Mouse (Mus musculus) forebrain, embryonic 13.5 days (tissue): ENCODE data around the gene Selenos. TPM values are rescaled to one million over a fixed set of nuclear protein-coding genes. Genes with fewer than 3 reads are reported as not detected.
A peak's percentile ranks its signal among the peaks of the same experiment; 100 is the strongest.

Source experiments
- ATAC-seq: fragments of 200-750 bp; cut with Nextera tagmentation; 2 replicates; pipeline ENCODE4 v1.8.0; 2017
- H3K27ac ChIP-seq: fragments of 300-500 bp; sonication (generic); 2 replicates; pipeline ENCODE4 v1.5.1; 2015; ENCODE audit warnings: inconsistent platforms, mild to moderate bottlenecking, moderate library complexity
- H3K27me3 ChIP-seq: fragments of 300-500 bp; sonication (generic); 2 replicates; pipeline ENCODE4 v1.6.1; 2015; ENCODE audit warnings: mild to moderate bottlenecking, inconsistent platforms
- H3K36me3 ChIP-seq: fragments of 300-500 bp; sonication (generic); 2 replicates; pipeline ENCODE4 v1.6.1; 2015; ENCODE audit warnings: mild to moderate bottlenecking, inconsistent platforms; ENCODE audit not compliant: poor library complexity, severe bottlenecking
- H3K4me1 ChIP-seq: fragments of 300-500 bp; sonication (generic); 2 replicates; pipeline ENCODE4 v1.6.1; 2015; ENCODE audit warnings: inconsistent platforms
- H3K4me2 ChIP-seq: fragments of 300-500 bp; sonication (generic); 2 replicates; pipeline ENCODE4 v1.6.1; 2015; ENCODE audit warnings: inconsistent platforms, mild to moderate bottlenecking, moderate library complexity
- H3K4me3 ChIP-seq: fragments of 300-500 bp; sonication (generic); 2 replicates; pipeline ENCODE4 v1.5.1; 2015; ENCODE audit warnings: mild to moderate bottlenecking, inconsistent platforms
- H3K9ac ChIP-seq: fragments of 300-500 bp; sonication (generic); 2 replicates; pipeline ENCODE4 v1.6.1; 2015; ENCODE audit warnings: mild to moderate bottlenecking, inconsistent platforms
- H3K9me3 ChIP-seq: fragments of 300-500 bp; sonication (generic); replicated peaks from 2 replicates; pipeline ENCODE4 v1.6.1; 2016; ENCODE audit warnings: inconsistent platforms
- WGBS: fragments of 180-500 bp; shearing (Covaris S2); methylation state at CpG from one replicate; pipeline ENCODE4 v1.1.7; 2015; 5-methylcytosine and 5-hydroxymethylcytosine counted together
- polyA plus RNA-seq: library from polyadenylated mRNA; unstranded; fragments of >200 nt; fragmentation: Nextera tagmentation; extraction: Ambion mirVana; gene quantifications from 2 replicates; pipeline ENCODE4 v1.2.1, GENCODE M21; 2015

Selenos gene
- polyA plus RNA-seq, 1 experiment from 2014 or later: 70.7 TPM

DNA sequence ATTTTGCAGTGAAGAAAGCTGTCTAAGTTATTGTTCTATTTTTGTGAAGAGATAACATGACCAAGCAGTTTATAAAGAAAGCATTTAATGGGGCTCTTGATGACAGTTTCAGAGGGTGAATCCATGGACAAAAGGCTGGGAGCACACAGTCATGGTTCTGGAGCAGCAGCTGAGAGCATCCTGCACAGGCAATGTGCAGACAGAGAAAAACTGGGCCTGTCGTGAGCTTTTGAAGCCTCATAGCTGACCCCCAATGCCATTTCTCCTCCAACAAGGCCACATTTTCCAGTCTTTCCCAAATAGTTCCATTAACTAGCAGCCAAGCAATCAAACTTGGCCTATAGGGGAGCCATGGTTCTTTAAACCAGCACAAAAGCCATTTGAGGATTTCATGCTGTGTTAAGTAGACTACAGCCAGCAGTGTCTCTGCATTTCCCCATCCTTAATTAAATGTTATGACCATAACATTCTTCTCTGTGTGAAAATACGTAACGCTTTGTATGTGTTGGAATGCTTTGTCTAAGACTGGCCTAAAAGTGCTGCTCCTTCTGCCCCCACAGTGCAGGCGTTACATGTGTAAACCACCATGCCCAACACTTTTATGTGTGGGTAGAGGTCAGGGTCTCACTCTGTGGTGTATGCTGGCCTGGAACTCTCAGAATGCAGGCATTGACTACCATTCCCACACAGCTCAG lies 48.6 kb downstream of the Selenos start:
- peaks cover 44% of the 10 kb centered on the region for H3K36me3 ChIP-seq
- no peaks in the 10 kb centered on the region for H3K27me3 ChIP-seq

GRCm38 (mm10) chr7:66128857-66129256 lies 49.4 kb downstream of the Selenos start:
- WGBS: 49% methylated on average over 3 of the region's 3 CpGs
- Histone ChIP-seq H3K27ac (no peak overlapping the region; the same call in 1 of the 2 replicates), H3K4me2 (no peak overlapping the region)

More for the DNA sequence above, 48.6 kb downstream of the Selenos start:
- H3K4me3 ChIP-seq: no peak overlapping the region
- WGBS: 21% methylated on average over 4 of the region's 4 CpGs
- ATAC-seq: 0 out of 2 replicates have a peak, but pooled peaks have one; percentile 48
- no peak overlapping the region; the same call in 1 of the 2 replicates for H3K9ac ChIP-seq
- H3K4me2 ChIP-seq: no peak overlapping the region
- peak overlapping the region; percentile 51 for H3K27ac ChIP-seq
- no peaks in the 10 kb centered on the region for H3K9me3 ChIP-seq
- peaks cover 21% of the 10 kb centered on the region for H3K4me1 ChIP-seq

GRCm38 (mm10) chr7:66130296-66130695 lies 50.8 kb downstream of the Selenos start:
- Histone ChIP-seq H3K4me3 (no peak overlapping the region), H3K36me3 (peaks cover 41% of the 10 kb centered on the region), H3K9ac (no peak overlapping the region), H3K9me3 (no peaks in the 10 kb centered on the region), H3K27ac (no peak overlapping the region), H3K4me1 (peaks cover 22% of the 10 kb centered on the region), H3K4me2 (no peak overlapping the region), H3K27me3 (no peaks in the 10 kb centered on the region)
- no peak for ATAC-seq
- 93% methylated on average over 2 of the region's 2 CpGs for WGBS

More at GRCm38 (mm10) chr7:66128857-66129256, 49.4 kb downstream of the Selenos start:
- peaks cover 44% of the 10 kb centered on the region for H3K36me3 ChIP-seq
- peaks cover 21% of the 10 kb centered on the region for H3K4me1 ChIP-seq
- no peak for ATAC-seq
- H3K9ac ChIP-seq: no peak overlapping the region
- H3K4me3 ChIP-seq: no peak overlapping the region
- no peaks in the 10 kb centered on the region for H3K27me3 ChIP-seq
- H3K9me3 ChIP-seq: no peaks in the 10 kb centered on the region

DNA sequence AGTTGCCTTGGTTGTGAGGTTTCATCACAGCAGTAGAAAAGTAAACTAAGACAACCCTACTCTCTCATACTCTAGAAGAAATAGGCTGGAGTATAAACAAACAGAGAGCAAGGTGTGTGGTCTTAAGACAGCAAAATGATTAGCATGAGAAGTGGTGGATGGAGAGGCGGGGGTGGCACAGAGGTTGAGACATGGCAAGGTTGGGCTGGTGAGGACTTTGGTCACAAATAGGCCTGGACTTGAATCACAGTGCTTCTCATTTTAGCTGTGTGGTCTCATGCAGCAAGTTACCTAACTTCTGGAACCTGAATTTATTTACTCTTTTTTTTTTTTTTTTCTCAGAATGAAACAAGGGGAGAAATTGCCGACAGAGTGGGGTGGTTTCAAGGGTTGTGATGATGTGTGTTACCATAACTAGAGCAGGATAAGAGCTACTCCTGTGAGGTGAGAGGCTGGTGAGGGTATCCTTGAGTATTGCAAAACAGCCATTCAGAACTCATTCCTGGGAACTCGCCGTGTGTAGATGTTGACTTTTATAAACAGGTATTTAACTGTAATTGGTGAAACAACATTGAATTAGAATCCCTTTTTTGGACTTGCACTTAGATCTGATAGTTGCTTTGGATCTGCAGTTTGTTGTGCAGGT lies 52.5 kb downstream of the Selenos start:
- no peak overlapping the region for H3K4me2 ChIP-seq
- H3K9me3 ChIP-seq: no peaks in the 10 kb centered on the region
- no peak overlapping the region for H3K27ac ChIP-seq
- ATAC-seq: no peak
- H3K27me3 ChIP-seq: no peaks in the 10 kb centered on the region
- peaks cover 25% of the 10 kb centered on the region for H3K36me3 ChIP-seq
- 92% methylated on average over 4 of the region's 4 CpGs for WGBS
- no peak overlapping the region for H3K4me3 ChIP-seq
- peaks cover 38% of the 10 kb centered on the region for H3K4me1 ChIP-seq
- no peak overlapping the region for H3K9ac ChIP-seq

- ATAC-seq: no peak
- no peak overlapping the region for H3K27ac ChIP-seq
- 93% methylated on average over 3 of the region's 3 CpGs for WGBS
- H3K4me2 ChIP-seq: no peak overlapping the region
- peaks cover 19% of the 10 kb centered on the region for H3K36me3 ChIP-seq
- H3K4me1 ChIP-seq: peaks cover 44% of the 10 kb centered on the region
- H3K27me3 ChIP-seq: no peaks in the 10 kb centered on the region
- H3K4me3 ChIP-seq: no peak overlapping the region
- no peaks in the 10 kb centered on the region for H3K9me3 ChIP-seq
- no peak overlapping the region for H3K9ac ChIP-seq
These were observed 54.7 kb downstream of the Selenos start for GRCm38 (mm10) chr7:66134154-66134553.

GRCm38 (mm10) chr7:66135644-66136043 lies 56.2 kb downstream of the Selenos start:
- H3K4me1 ChIP-seq: peaks cover 57% of the 10 kb centered on the region
- no peak overlapping the region for H3K4me3 ChIP-seq
- 78% methylated on average over 3 of the region's 3 CpGs for WGBS
- peaks cover 13% of the 10 kb centered on the region for H3K36me3 ChIP-seq
- no peak overlapping the region for H3K4me2 ChIP-seq
- no peak for ATAC-seq
- H3K27me3 ChIP-seq: no peaks in the 10 kb centered on the region
- no peak overlapping the region for H3K9ac ChIP-seq
- no peaks in the 10 kb centered on the region for H3K9me3 ChIP-seq
- H3K27ac ChIP-seq: peak overlapping the region; percentile 19; the same call in 1 of the 2 replicates

GRCm38 (mm10) chr7:66136187-66136586 lies 56.7 kb downstream of the Selenos start:
- no peaks in the 10 kb centered on the region for H3K27me3 ChIP-seq
- H3K4me1 ChIP-seq: peaks cover 62% of the 10 kb centered on the region
- peak; percentile 20; the same call in 1 of the 2 replicates for ATAC-seq
- H3K4me3 ChIP-seq: no peak overlapping the region
- H3K27ac ChIP-seq: peak overlapping the region; percentile 19; the same call in 1 of the 2 replicates
- H3K4me2 ChIP-seq: no peak overlapping the region
- no peaks in the 10 kb centered on the region for H3K9me3 ChIP-seq
- peaks cover 9% of the 10 kb centered on the region for H3K36me3 ChIP-seq
- no peak overlapping the region for H3K9ac ChIP-seq

- ATAC-seq: no peak
- Histone ChIP-seq H3K4me1 (peaks cover 73% of the 10 kb centered on the region), H3K36me3 (no peaks in the 10 kb centered on the region), H3K27me3 (no peaks in the 10 kb centered on the region), H3K4me3 (no peak overlapping the region), H3K27ac (no peak overlapping the region), H3K9me3 (no peaks in the 10 kb centered on the region), H3K9ac (no peak overlapping the region), H3K4me2 (no peak overlapping the region)
- WGBS: 95% methylated on average over 4 of the region's 4 CpGs
These were observed 57.9 kb downstream of the Selenos start for GRCm38 (mm10) chr7:66137309-66137708.

DNA sequence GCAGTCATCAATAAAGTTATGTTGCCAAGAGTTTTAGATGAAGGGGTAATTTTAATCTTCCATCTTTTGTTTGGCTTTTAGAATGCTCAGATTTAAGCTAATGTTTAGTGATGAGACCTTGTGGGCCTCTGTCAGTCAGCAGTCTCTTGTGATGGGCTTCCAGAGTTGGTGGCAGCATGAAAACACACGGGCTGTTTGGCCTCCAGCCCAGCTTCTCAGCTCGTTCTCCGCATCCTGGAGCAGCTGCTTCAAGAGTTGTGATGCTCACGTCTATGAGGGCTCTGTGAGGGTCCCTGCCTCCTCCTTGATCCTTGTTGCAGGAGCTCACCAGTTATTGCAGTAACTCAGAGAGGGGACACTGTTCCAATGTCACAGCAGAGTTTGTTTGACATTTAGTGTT lies 58.9 kb downstream of the Selenos start:
- H3K4me3 ChIP-seq: no peak overlapping the region

GRCm38 (mm10) chr7:66138878-66139277 lies 59.4 kb downstream of the Selenos start:
- no peak overlapping the region for H3K4me2 ChIP-seq
- H3K36me3 ChIP-seq: no peaks in the 10 kb centered on the region
- H3K9me3 ChIP-seq: no peaks in the 10 kb centered on the region
- H3K27me3 ChIP-seq: no peaks in the 10 kb centered on the region
- H3K4me1 ChIP-seq: peaks cover 79% of the 10 kb centered on the region
- H3K9ac ChIP-seq: no peak overlapping the region
- H3K27ac ChIP-seq: no peak overlapping the region
- no peak overlapping the region for H3K4me3 ChIP-seq
- no peak for ATAC-seq
- WGBS: 89% methylated on average over 5 of the region's 5 CpGs

More for the DNA sequence above, 58.9 kb downstream of the Selenos start:
- H3K4me1 ChIP-seq: peaks cover 79% of the 10 kb centered on the region
- 28% methylated on average over 4 of the region's 4 CpGs for WGBS
- H3K27me3 ChIP-seq: no peaks in the 10 kb centered on the region
- H3K9me3 ChIP-seq: no peaks in the 10 kb centered on the region
- no peak overlapping the region for H3K27ac ChIP-seq
- no peak overlapping the region for H3K9ac ChIP-seq
- ATAC-seq: no peak
- no peaks in the 10 kb centered on the region for H3K36me3 ChIP-seq
- no peak overlapping the region for H3K4me2 ChIP-seq
